Mouse (Mus musculus) midbrain, postnatal 0 days (tissue): ENCODE results near the gene Camk1g. TPM values are rescaled to one million over a fixed set of nuclear protein-coding genes. Genes with fewer than 3 reads are reported as not detected.

ENCODE experiments used
- ATAC-seq: fragments of 200-750 bp; cut with Nextera tagmentation; 2 replicates; pipeline ENCODE4 v1.8.0; 2017; ENCODE audit warnings: moderate number of reproducible peaks, mild to moderate bottlenecking, moderate TSS enrichment, moderate library complexity; ENCODE audit not compliant: low FRiP score
- DNase-seq: peaks from one replicate; pipeline ENCODE4 v3.0.0-alpha.2; 2015; ENCODE audit warnings: low spot score
- H3K27ac ChIP-seq: fragments of 300-500 bp; sonication (generic); 2 replicates; pipeline ENCODE4 v1.5.1; 2014; ENCODE audit warnings: low read depth, mild to moderate bottlenecking, low read length, mixed read lengths
- H3K27me3 ChIP-seq: fragments of 300-500 bp; sonication (generic); 2 replicates; pipeline ENCODE4 v1.6.1; 2014; ENCODE audit warnings: low read length, control low read depth, mixed read lengths; ENCODE audit not compliant: insufficient read depth
- H3K36me3 ChIP-seq: fragments of 300-500 bp; sonication (generic); 2 replicates; pipeline ENCODE4 v1.6.1; 2014; ENCODE audit warnings: low read length, control low read depth, mixed read lengths; ENCODE audit not compliant: insufficient read depth
- H3K4me1 ChIP-seq: fragments of 300-500 bp; sonication (generic); 2 replicates; pipeline ENCODE4 v1.6.1; 2014; ENCODE audit warnings: mild to moderate bottlenecking, control low read depth, antibody characterized with exemption, low read length, mixed read lengths; ENCODE audit not compliant: insufficient read depth
- H3K4me2 ChIP-seq: fragments of 300-500 bp; sonication (generic); 2 replicates; pipeline ENCODE4 v1.6.1; 2014; ENCODE audit warnings: low read depth, mild to moderate bottlenecking, low read length, mixed read lengths; ENCODE audit not compliant: poor library complexity, severe bottlenecking
- H3K4me3 ChIP-seq: fragments of 300-500 bp; sonication (generic); 2 replicates; pipeline ENCODE4 v1.5.1; 2014; ENCODE audit warnings: low read depth, mild to moderate bottlenecking, low read length, moderate library complexity
- H3K9ac ChIP-seq: fragments of 300-500 bp; sonication (generic); replicated peaks from 2 replicates; pipeline ENCODE4 v1.6.1; 2014; ENCODE audit warnings: mild to moderate bottlenecking, low read length, moderate library complexity, mixed read lengths; ENCODE audit not compliant: poor library complexity, severe bottlenecking
- H3K9me3 ChIP-seq: fragments of 300-500 bp; sonication (generic); 2 replicates; pipeline ENCODE4 v1.6.1; 2016; ENCODE audit warnings: low read length, control low read depth
- CTCF ChIP-seq: IDR thresholded peaks from 2 replicates; pipeline ENCODE4 v1.5.1; 2016; ENCODE audit warnings: antibody characterized with exemption, mild to moderate bottlenecking
- WGBS: fragments of 180-500 bp; shearing (Covaris S2); extraction: QIAGEN DNeasy Blood & Tissue Kit; methylation state at CpG from one replicate; pipeline ENCODE4 v1.1.7; 2014; 5-methylcytosine and 5-hydroxymethylcytosine counted together
- polyA plus RNA-seq: library from polyadenylated mRNA; unstranded; fragments of >200 nt; fragmentation: Nextera tagmentation; extraction: Ambion mirVana; gene quantifications from 2 replicates; pipeline ENCODE4 v1.2.1, GENCODE M21; 2015
- total RNA-seq: library from RNA; depleted of rRNA; stranded (reverse); fragments of >200 nt; gene quantifications from 2 replicates; pipeline ENCODE4 v1.2.3, GENCODE M21; 2014

Gene Camk1g
- total and polyA plus RNA-seq, 2 experiments from 2014 or later = 46.6 to 48.1 TPM

GRCm38 (mm10) chr1:193336122-193337017 lies 33.7 kb downstream of the Camk1g start:
- no peak for TF ChIP-seq CTCF
- 84% methylated on average over 7 of the region's 7 CpGs for WGBS
- H3K4me1 ChIP-seq = peaks cover 11% of the 10 kb centered on the region; the same call in 1 of the 2 replicates
- H3K9ac ChIP-seq = no peak overlapping the region
- no peak for DNase-seq
- H3K4me3 ChIP-seq = no peak overlapping the region
- no peak overlapping the region for H3K4me2 ChIP-seq
- H3K27ac ChIP-seq = no peak overlapping the region
- no peaks in the 10 kb centered on the region for H3K36me3 ChIP-seq
- ATAC-seq = no peak
- H3K9me3 ChIP-seq = no peaks in the 10 kb centered on the region
- H3K27me3 ChIP-seq = no peaks in the 10 kb centered on the region

GRCm38 (mm10) chr1:193334546-193334945 lies 35.6 kb downstream of the Camk1g start:
- H3K27me3 ChIP-seq = no peaks in the 10 kb centered on the region
- H3K4me1 ChIP-seq = peaks cover 11% of the 10 kb centered on the region; the same call in 1 of the 2 replicates
- no peak overlapping the region for H3K4me2 ChIP-seq
- TF ChIP-seq CTCF = no peak
- H3K36me3 ChIP-seq = no peaks in the 10 kb centered on the region
- ATAC-seq = peak; percentile 24; the same call in 1 of the 2 replicates
- H3K4me3 ChIP-seq = no peak overlapping the region
- WGBS = 72% methylated on average over 6 of the region's 6 CpGs
- DNase-seq = peak; percentile 57
- no peak overlapping the region for H3K9ac ChIP-seq
- no peak overlapping the region for H3K27ac ChIP-seq
- no peaks in the 10 kb centered on the region for H3K9me3 ChIP-seq

- H3K27ac ChIP-seq = no peak overlapping the region
- H3K9ac ChIP-seq = no peak overlapping the region
- TF ChIP-seq CTCF = no peak
- H3K27me3 ChIP-seq = no peaks in the 10 kb centered on the region
- H3K4me2 ChIP-seq = no peak overlapping the region
- H3K4me1 ChIP-seq = peaks cover 11% of the 10 kb centered on the region; the same call in 1 of the 2 replicates
- no peak for ATAC-seq
- H3K36me3 ChIP-seq = no peaks in the 10 kb centered on the region
- H3K9me3 ChIP-seq = no peaks in the 10 kb centered on the region
- no peak overlapping the region for H3K4me3 ChIP-seq
- DNase-seq = no peak
- WGBS = 82% methylated on average over 3 of the region's 3 CpGs
These were observed 36.3 kb downstream of the Camk1g start for GRCm38 (mm10) chr1:193333776-193334175.

- H3K4me2 ChIP-seq = no peak overlapping the region
- H3K27ac ChIP-seq = no peak overlapping the region
- ATAC-seq (no peak), DNase-seq (no peak)
- TF ChIP-seq CTCF = no peak
- H3K9me3 ChIP-seq = no peaks in the 10 kb centered on the region
- no peak overlapping the region for H3K4me3 ChIP-seq
- H3K4me1 ChIP-seq = peaks cover 7% of the 10 kb centered on the region; the same call in 1 of the 2 replicates
- H3K27me3 ChIP-seq = no peaks in the 10 kb centered on the region
- 78% methylated on average over 1 of the region's 1 CpGs for WGBS
- no peaks in the 10 kb centered on the region for H3K36me3 ChIP-seq
- H3K9ac ChIP-seq = no peak overlapping the region
These were observed 37.4 kb downstream of the Camk1g start for GRCm38 (mm10) chr1:193332671-193333070.

GRCm38 (mm10) chr1:193332018-193332417 lies 38.1 kb downstream of the Camk1g start:
- Histone ChIP-seq H3K4me3 (no peak overlapping the region), H3K4me1 (peaks cover 7% of the 10 kb centered on the region; the same call in 1 of the 2 replicates), H3K36me3 (no peaks in the 10 kb centered on the region), H3K27ac (no peak overlapping the region), H3K27me3 (no peaks in the 10 kb centered on the region), H3K4me2 (no peak overlapping the region), H3K9me3 (no peaks in the 10 kb centered on the region), H3K9ac (no peak overlapping the region)
- ATAC-seq = no peak
- no peak for TF ChIP-seq CTCF
- no peak for DNase-seq
- WGBS = 87% methylated on average over 13 of the region's 13 CpGs

GRCm38 (mm10) chr1:193330626-193331025 lies 39.5 kb downstream of the Camk1g start:
- Histone ChIP-seq H3K27ac (no peak overlapping the region), H3K36me3 (no peaks in the 10 kb centered on the region), H3K9ac (no peak overlapping the region), H3K4me2 (no peak overlapping the region), H3K4me1 (peaks cover 7% of the 10 kb centered on the region; the same call in 1 of the 2 replicates), H3K9me3 (no peaks in the 10 kb centered on the region), H3K27me3 (no peaks in the 10 kb centered on the region), H3K4me3 (no peak overlapping the region)
- TF ChIP-seq CTCF = no peak
- ATAC-seq = no peak
- WGBS = 80% methylated on average over 7 of the region's 7 CpGs
- DNase-seq = no peak
